Mouse (Mus musculus): ENCODE measurements around the gene Nars2. TPM values are rescaled to one million over a fixed set of nuclear protein-coding genes. Genes with fewer than 3 reads are reported as not detected.

Nars2 gene
- polyA plus RNA-seq, 1 experiment from 2014 or later: 23.5 TPM

DNA sequence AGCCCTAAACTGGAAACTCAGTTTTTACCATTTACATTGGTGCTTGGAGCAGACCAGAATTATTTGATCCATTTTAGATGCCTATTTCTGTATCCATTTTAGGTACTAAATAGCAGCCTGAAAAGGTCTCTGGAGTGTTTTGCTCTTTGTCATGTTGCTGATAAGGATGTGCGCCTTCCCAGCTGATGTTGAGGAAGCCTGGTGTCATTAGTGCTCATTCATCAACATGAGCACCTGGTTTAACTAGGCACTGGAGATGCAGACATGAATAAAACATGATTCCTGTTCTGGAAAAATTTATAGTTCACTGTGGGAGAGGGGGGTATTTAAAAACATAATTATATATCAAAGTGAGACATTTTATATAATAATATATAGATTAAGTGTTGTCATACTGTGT is 68.0 kb downstream of the Nars2 start:
- 64% methylated on average over 1 of the region's 1 CpGs for WGBS
- H3K36me3 ChIP-seq (ENCODE audit: control insufficient read depth, insufficient read depth, low read length): no peaks in the 10 kb centered on the region
- no peaks in the 10 kb centered on the region for H3K9me3 ChIP-seq (ENCODE audit: control insufficient read depth, low read length)
- DNase-seq (ENCODE audit: low spot score) (no peak), ATAC-seq (replicated peaks; ENCODE audit: low FRiP score, low TSS enrichment, low read depth) (no peak)
- H3K4me1 ChIP-seq (replicated peaks; ENCODE audit: control insufficient read depth, insufficient read depth, low read length): no peaks in the 10 kb centered on the region
- no peaks in the 10 kb centered on the region for H3K27me3 ChIP-seq (replicated peaks; ENCODE audit: control insufficient read depth, insufficient read depth, low read length)
- H3K4me2 ChIP-seq (ENCODE audit: low read length): no peak overlapping the region
- no peak overlapping the region for H3K9ac ChIP-seq (ENCODE audit: low read length)
- H3K27ac ChIP-seq (ENCODE audit: low read depth): no peak overlapping the region
- H3K4me3 ChIP-seq (ENCODE audit: low read depth, low read length): no peak overlapping the region

DNA sequence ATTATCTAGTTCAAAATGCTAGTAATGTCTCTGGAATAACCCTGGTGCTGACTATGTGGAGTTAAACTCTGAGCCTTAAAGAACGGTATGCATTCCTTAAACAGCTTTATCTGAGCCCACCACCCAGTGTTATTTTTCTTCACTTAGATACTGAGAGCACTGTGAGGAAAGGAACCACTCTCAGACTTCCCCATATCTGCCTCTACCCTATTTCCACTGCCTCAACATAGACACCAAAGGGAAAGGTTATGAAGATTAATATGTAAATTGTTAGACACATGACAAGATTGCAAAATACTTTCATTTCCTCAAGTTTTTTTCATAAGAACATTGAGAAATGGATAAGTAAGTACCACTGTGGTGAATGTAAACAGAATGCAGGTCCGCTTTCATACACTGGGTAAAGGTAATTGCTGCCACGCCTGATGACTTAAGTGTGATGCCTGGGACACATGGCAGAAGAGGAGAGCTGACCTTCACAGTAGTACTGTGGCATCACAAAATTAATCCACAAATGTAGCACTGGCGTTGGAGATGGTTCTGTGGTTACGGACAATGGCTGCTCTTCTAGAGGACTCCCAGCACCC is 75.6 kb downstream of the Nars2 start:
- Histone ChIP-seq H3K4me1 (replicated peaks; ENCODE audit: control insufficient read depth, insufficient read depth, low read length) (no peaks in the 10 kb centered on the region), H3K4me2 (ENCODE audit: low read length) (no peak overlapping the region)
- no peak for ATAC-seq (replicated peaks; ENCODE audit: low FRiP score, low TSS enrichment, low read depth)

DNA sequence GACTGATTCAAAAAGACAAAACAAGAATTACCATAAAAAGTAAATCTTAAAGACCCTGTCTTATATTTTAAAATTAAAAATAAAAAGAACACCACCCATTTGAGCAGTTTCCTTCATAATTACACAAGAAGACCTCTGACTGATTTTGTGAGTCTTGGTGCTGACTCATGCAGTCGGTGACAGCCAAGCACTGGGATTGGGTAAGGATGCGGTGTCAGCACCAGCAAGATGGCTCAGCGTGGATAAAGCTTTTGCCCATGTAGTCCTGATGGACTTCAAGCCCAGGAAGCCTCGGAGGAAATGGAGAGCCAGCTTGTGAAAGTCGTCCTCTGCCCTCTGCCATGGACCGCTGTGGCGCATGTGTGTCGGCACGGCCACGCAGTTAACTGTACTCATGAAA is 77.8 kb downstream of the Nars2 start:
- Histone ChIP-seq H3K9me3 (ENCODE audit: control insufficient read depth, low read length) (no peaks in the 10 kb centered on the region), H3K27ac (ENCODE audit: low read depth) (no peak overlapping the region), H3K4me2 (ENCODE audit: low read length) (no peak overlapping the region), H3K9ac (ENCODE audit: low read length) (no peak overlapping the region), H3K36me3 (ENCODE audit: control insufficient read depth, insufficient read depth, low read length) (no peaks in the 10 kb centered on the region; the same call in 1 of the 2 replicates), H3K4me3 (ENCODE audit: low read depth, low read length) (no peak overlapping the region), H3K4me1 (replicated peaks; ENCODE audit: control insufficient read depth, insufficient read depth, low read length) (no peaks in the 10 kb centered on the region), H3K27me3 (replicated peaks; ENCODE audit: control insufficient read depth, insufficient read depth, low read length) (no peaks in the 10 kb centered on the region)
- WGBS: 94% methylated on average over 10 of the region's 10 CpGs
- DNase-seq (ENCODE audit: low spot score): no peak
- no peak for ATAC-seq (replicated peaks; ENCODE audit: low FRiP score, low TSS enrichment, low read depth)

More for the DNA sequence above, 75.6 kb downstream of the Nars2 start:
- 94% methylated on average over 5 of the region's 5 CpGs for WGBS
- Histone ChIP-seq H3K27me3 (replicated peaks; ENCODE audit: control insufficient read depth, insufficient read depth, low read length) (no peaks in the 10 kb centered on the region), H3K4me3 (ENCODE audit: low read depth, low read length) (no peak overlapping the region), H3K36me3 (ENCODE audit: control insufficient read depth, insufficient read depth, low read length) (no peaks in the 10 kb centered on the region; the same call in 1 of the 2 replicates), H3K27ac (ENCODE audit: low read depth) (no peak overlapping the region), H3K9me3 (ENCODE audit: control insufficient read depth, low read length) (no peaks in the 10 kb centered on the region), H3K9ac (ENCODE audit: low read length) (no peak overlapping the region)
- no peak for DNase-seq (ENCODE audit: low spot score)

DNA sequence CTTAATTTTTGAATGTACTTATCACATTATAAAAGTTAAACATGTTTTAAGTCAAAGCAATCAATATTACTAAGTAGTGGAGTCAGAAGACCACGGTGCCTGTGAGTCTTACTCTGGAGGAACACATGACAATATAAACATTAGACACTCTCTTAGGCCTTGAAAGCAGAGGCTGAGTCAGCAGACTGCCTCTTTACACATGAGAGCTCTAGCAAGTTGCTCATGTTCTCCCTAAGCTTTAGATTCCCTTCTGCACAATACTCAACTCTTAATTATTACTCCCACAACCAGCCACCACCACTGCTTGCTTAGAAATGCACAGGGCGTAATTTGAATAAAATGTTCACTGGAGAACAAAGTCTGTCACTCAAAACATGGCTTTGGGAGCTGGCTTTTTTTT is 81.1 kb downstream of the Nars2 start:
- no peak overlapping the region for H3K4me2 ChIP-seq (ENCODE audit: low read length)
- no peak for DNase-seq (ENCODE audit: low spot score)
- no peaks in the 10 kb centered on the region for H3K36me3 ChIP-seq (ENCODE audit: control insufficient read depth, insufficient read depth, low read length)
- H3K9ac ChIP-seq (ENCODE audit: low read length): no peak overlapping the region
- no peaks in the 10 kb centered on the region for H3K4me1 ChIP-seq (replicated peaks; ENCODE audit: control insufficient read depth, insufficient read depth, low read length)
- no peak overlapping the region for H3K27ac ChIP-seq (ENCODE audit: low read depth)
- ATAC-seq (replicated peaks; ENCODE audit: low FRiP score, low TSS enrichment, low read depth): no peak
- no peak overlapping the region for H3K4me3 ChIP-seq (ENCODE audit: low read depth, low read length)
- no peaks in the 10 kb centered on the region for H3K9me3 ChIP-seq (ENCODE audit: control insufficient read depth, low read length)
- H3K27me3 ChIP-seq (replicated peaks; ENCODE audit: control insufficient read depth, insufficient read depth, low read length): no peaks in the 10 kb centered on the region
- WGBS: 58% methylated on average over 2 of the region's 2 CpGs

DNA sequence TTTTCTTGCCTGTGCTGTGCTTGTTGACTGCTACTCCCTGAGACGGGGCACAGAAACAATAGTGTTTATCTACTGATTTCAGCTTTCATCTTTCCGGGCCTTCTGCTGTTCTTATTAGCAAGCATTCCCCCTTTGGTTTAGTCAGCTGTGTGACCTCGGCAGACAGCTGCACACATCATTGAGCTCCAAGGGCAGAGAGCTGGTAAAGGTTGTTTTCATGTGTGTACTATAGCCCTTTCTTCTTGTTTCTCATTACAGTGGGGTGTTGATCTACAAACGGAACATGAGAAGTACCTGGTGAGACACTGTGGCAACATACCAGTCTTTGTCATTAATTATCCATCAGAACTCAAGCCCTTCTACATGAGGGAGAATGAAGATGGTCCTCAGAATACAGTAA is 88.3 kb downstream of the Nars2 start:
- no peak overlapping the region for H3K4me2 ChIP-seq (ENCODE audit: low read length)
- H3K36me3 ChIP-seq (ENCODE audit: control insufficient read depth, insufficient read depth, low read length): 0 out of 2 replicates have a peak, but pooled peaks cover 7% of the 10 kb centered on the region
- H3K9ac ChIP-seq (ENCODE audit: low read length): no peak overlapping the region
- no peaks in the 10 kb centered on the region for H3K27me3 ChIP-seq (replicated peaks; ENCODE audit: control insufficient read depth, insufficient read depth, low read length)
- ATAC-seq (replicated peaks; ENCODE audit: low FRiP score, low TSS enrichment, low read depth) (no peak), DNase-seq (ENCODE audit: low spot score) (no peak)
- H3K27ac ChIP-seq (ENCODE audit: low read depth): no peak overlapping the region
- H3K4me3 ChIP-seq (ENCODE audit: low read depth, low read length): no peak overlapping the region
- no peaks in the 10 kb centered on the region for H3K4me1 ChIP-seq (replicated peaks; ENCODE audit: control insufficient read depth, insufficient read depth, low read length)
- WGBS: 76% methylated on average over 4 of the region's 4 CpGs
- no peaks in the 10 kb centered on the region for H3K9me3 ChIP-seq (ENCODE audit: control insufficient read depth, low read length)

DNA sequence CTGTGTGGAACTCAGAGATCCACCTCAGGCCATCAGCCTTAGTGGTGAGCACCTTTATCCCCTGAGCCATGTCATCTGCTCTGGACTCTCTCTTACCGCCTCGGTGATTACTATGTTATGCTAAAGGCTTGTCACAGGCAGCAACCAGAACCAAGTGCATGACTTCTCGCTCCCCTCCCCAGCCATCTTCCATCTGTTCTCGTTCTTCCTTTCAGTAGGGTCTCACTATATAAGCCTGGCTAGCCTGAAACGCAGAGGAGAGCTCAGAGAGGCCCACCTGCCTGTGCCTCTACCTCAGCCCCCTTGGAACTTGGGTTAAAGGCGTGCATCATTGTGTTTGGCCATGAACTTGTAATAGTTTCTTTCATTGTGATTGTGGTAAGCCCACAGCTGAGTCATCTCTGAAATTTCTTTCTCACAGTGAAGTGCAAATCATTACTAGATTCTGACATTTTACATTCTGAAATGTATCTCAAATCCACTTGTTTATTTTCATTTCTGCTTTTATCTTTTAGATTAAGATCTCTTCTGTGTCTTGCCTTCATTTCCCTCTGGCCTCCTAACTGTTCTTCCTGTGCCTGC is 90.7 kb downstream of the Nars2 start:
- ATAC-seq (replicated peaks; ENCODE audit: low FRiP score, low TSS enrichment, low read depth): no peak
- H3K4me3 ChIP-seq (ENCODE audit: low read depth, low read length): no peak overlapping the region
- no peaks in the 10 kb centered on the region for H3K27me3 ChIP-seq (replicated peaks; ENCODE audit: control insufficient read depth, insufficient read depth, low read length)
- no peak overlapping the region for H3K4me2 ChIP-seq (ENCODE audit: low read length)
- H3K27ac ChIP-seq (ENCODE audit: low read depth): no peak overlapping the region
- 85% methylated on average over 6 of the region's 6 CpGs for WGBS
- no peak overlapping the region for H3K9ac ChIP-seq (ENCODE audit: low read length)
- DNase-seq (ENCODE audit: low spot score): no peak
- H3K9me3 ChIP-seq (ENCODE audit: control insufficient read depth, low read length): no peaks in the 10 kb centered on the region
- H3K36me3 ChIP-seq (ENCODE audit: control insufficient read depth, insufficient read depth, low read length): 0 out of 2 replicates have a peak, but pooled peaks cover 7% of the 10 kb centered on the region
- H3K4me1 ChIP-seq (replicated peaks; ENCODE audit: control insufficient read depth, insufficient read depth, low read length): no peaks in the 10 kb centered on the region

DNA sequence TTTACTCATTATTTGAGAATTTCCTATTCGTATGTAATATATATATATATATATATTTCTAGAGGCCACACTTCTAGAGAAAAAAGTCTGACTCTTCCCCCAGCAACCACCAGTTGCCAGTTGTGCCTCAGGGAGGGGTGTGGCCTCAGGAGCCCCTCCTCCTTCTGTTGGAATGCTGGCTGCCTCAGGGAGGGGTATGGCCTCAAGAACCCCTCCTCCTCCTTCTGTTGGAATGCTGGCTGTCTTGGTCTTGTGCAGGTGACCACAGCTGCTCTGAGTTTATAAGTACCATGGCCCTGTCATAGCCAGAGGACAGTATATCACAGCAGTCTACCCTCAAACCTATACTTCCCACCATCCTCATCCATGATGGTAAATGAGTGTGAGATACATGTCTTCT is 91.7 kb downstream of the Nars2 start:
- no peak overlapping the region for H3K9ac ChIP-seq (ENCODE audit: low read length)
- ATAC-seq (replicated peaks; ENCODE audit: low FRiP score, low TSS enrichment, low read depth) (no peak), DNase-seq (ENCODE audit: low spot score) (no peak)
- no peaks in the 10 kb centered on the region for H3K27me3 ChIP-seq (replicated peaks; ENCODE audit: control insufficient read depth, insufficient read depth, low read length)
- no peak overlapping the region for H3K4me2 ChIP-seq (ENCODE audit: low read length)
- H3K27ac ChIP-seq (ENCODE audit: low read depth): no peak overlapping the region
- no peaks in the 10 kb centered on the region for H3K9me3 ChIP-seq (ENCODE audit: control insufficient read depth, low read length)
- 90% methylated on average over 1 of the region's 1 CpGs for WGBS
- no peaks in the 10 kb centered on the region for H3K4me1 ChIP-seq (replicated peaks; ENCODE audit: control insufficient read depth, insufficient read depth, low read length)
- H3K4me3 ChIP-seq (ENCODE audit: low read depth, low read length): no peak overlapping the region
- H3K36me3 ChIP-seq (ENCODE audit: control insufficient read depth, insufficient read depth, low read length): 0 out of 2 replicates have a peak, but pooled peaks cover 7% of the 10 kb centered on the region

DNA sequence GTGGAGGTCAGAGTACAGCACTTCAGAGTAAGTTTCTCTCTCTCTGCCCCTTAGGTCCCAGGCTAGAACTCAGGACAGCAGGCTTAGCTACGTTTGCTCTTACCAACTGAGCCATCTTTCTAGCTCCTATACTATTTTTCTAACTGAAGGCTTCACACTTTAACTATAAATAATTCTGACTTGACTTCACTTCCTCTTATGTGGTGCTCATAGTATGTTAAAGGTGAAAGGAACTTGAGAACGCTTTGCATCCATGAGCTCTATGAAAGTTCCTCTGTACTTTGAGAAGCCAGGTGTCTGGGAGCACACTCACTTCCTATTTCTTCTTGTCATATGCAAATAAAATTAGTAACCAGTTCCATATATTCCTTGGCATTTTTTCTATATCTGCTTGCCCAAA is 109.7 kb downstream of the Nars2 start:
- no peaks in the 10 kb centered on the region for H3K9me3 ChIP-seq (ENCODE audit: control insufficient read depth, low read length)
- ATAC-seq (replicated peaks; ENCODE audit: low FRiP score, low TSS enrichment, low read depth) (no peak), DNase-seq (ENCODE audit: low spot score) (no peak)
- no peak overlapping the region for H3K9ac ChIP-seq (ENCODE audit: low read length)
- WGBS: 93% methylated on average over 2 of the region's 2 CpGs
- no peak overlapping the region for H3K4me3 ChIP-seq (ENCODE audit: low read depth, low read length)
- H3K4me1 ChIP-seq (replicated peaks; ENCODE audit: control insufficient read depth, insufficient read depth, low read length): no peaks in the 10 kb centered on the region
- H3K27me3 ChIP-seq (replicated peaks; ENCODE audit: control insufficient read depth, insufficient read depth, low read length): no peaks in the 10 kb centered on the region
- H3K36me3 ChIP-seq (ENCODE audit: control insufficient read depth, insufficient read depth, low read length): 0 out of 2 replicates have a peak, but pooled peaks cover 17% of the 10 kb centered on the region
- H3K4me2 ChIP-seq (ENCODE audit: low read length): no peak overlapping the region
- no peak overlapping the region for H3K27ac ChIP-seq (ENCODE audit: low read depth)

DNA sequence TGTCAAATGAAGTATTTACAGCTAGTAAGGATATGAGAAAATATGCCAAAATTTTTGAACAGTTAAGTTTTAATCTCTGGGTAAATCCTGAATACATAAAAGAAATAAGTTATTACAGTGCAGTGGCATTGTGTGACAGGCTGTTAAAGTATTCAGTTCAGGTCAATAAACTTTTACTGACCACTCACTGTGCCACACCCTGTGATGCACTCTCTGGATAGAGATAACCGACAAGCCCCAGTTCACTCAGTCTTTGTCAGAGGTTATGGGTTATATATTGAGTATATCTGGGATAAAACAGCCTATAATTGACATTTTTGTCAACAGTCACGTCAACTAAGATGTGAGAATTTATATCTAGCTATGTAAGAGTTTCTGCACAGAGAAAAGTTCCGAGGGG is 120.2 kb downstream of the Nars2 start:
- WGBS: 62% methylated on average over 3 of the region's 3 CpGs
- Histone ChIP-seq H3K27me3 (replicated peaks; ENCODE audit: control insufficient read depth, insufficient read depth, low read length) (no peaks in the 10 kb centered on the region), H3K9ac (ENCODE audit: low read length) (no peak overlapping the region), H3K4me1 (replicated peaks; ENCODE audit: control insufficient read depth, insufficient read depth, low read length) (no peaks in the 10 kb centered on the region), H3K36me3 (ENCODE audit: control insufficient read depth, insufficient read depth, low read length) (no peaks in the 10 kb centered on the region), H3K4me2 (ENCODE audit: low read length) (no peak overlapping the region), H3K4me3 (ENCODE audit: low read depth, low read length) (no peak overlapping the region), H3K27ac (ENCODE audit: low read depth) (no peak overlapping the region), H3K9me3 (ENCODE audit: control insufficient read depth, low read length) (no peaks in the 10 kb centered on the region)
- DNase-seq (ENCODE audit: low spot score): no peak
- no peak for ATAC-seq (replicated peaks; ENCODE audit: low FRiP score, low TSS enrichment, low read depth)
